Mouse (Mus musculus) stomach, postnatal 0 days (tissue): Measurements from ENCODE around the gene Ei24.

Experiments used
- CTCF ChIP-seq: IDR thresholded peaks from 2 replicates; pipeline ENCODE4 v1.5.1; 2016; ENCODE audit warnings: antibody characterized with exemption, low read depth, mild to moderate bottlenecking, moderate library complexity
- EP300 ChIP-seq: optimal IDR thresholded peaks from 2 replicates; pipeline ENCODE3; 2016; ENCODE audit warnings: antibody characterized with exemption

- TF ChIP-seq EP300 = no peak
- peak; percentile 35 for TF ChIP-seq CTCF
These were observed 17.3 kb upstream of the Ei24 start for GRCm38 (mm10) chr9:36814486-36814885.
